Comparison of ENCODE assay signal across 8 mouse cellular contexts in genomic region chr14:25525729-25526128, GRCm38 (mm10).
A peak's percentile ranks its signal among the peaks of the same experiment; 100 is the strongest.
DNase-seq lines count a peak whose midpoint lies in the region; ATAC-seq and TF ChIP-seq lines count a peak whose summit lies in the region.

No protein-coding gene starts in this region.

- H3K27ac ChIP-seq in lung, postnatal 0 days (ENCODE audit: low read length): peak overlapping the region; percentile 73
- no peak overlapping the region for H3K27ac ChIP-seq in thymus, adult 2 months (ENCODE audit: control insufficient read depth, insufficient read depth, low read length)

- TF ChIP-seq POLR2A in thymus, adult 2 months (IDR thresholded peaks at IDR 0.05; ENCODE audit: control insufficient read depth, extremely low read depth, insufficient read depth, low read length, poor library complexity): no peak

- no peak for TF ChIP-seq CTCF in lung, postnatal 0 days (IDR thresholded peaks at IDR 0.05)
- no peak for TF ChIP-seq CTCF in thymus, adult 2 months (IDR thresholded peaks at IDR 0.05; ENCODE audit: borderline replicate concordance, control insufficient read depth, extremely low read depth, insufficient read depth, low read length, poor library complexity)

- ATAC-seq in lung, postnatal 0 days: peak; percentile 79

- no peak overlapping the region for H3K4me2 ChIP-seq in lung, postnatal 0 days (replicated peaks; ENCODE audit: low read depth, low read length)

- H3K36me3 ChIP-seq in lung, postnatal 0 days (ENCODE audit: insufficient read depth, low read length): no peaks in the 10 kb centered on the region
- no peaks in the 10 kb centered on the region for H3K36me3 ChIP-seq in thymus, adult 2 months (ENCODE audit: control insufficient read depth, insufficient read depth, low read length)

- H3K9ac ChIP-seq in lung, postnatal 0 days (replicated peaks; ENCODE audit: low read depth): no peak overlapping the region

- H3K4me3 ChIP-seq in lung, postnatal 0 days (ENCODE audit: low read depth, low read length): no peak overlapping the region
- no peak overlapping the region for H3K4me3 ChIP-seq in thymus, adult 2 months (ENCODE audit: control insufficient read depth, insufficient read depth, low read length)

- WGBS in lung, postnatal 0 days: 57% methylated on average over 8 of the region's 8 CpGs
- WGBS in thymus, adult 2 months: 94% methylated on average over 8 of the region's 8 CpGs

- DNase-seq in kidney, adult 11 months: peak; percentile 80
- DNase-seq in kidney, adult 18-20 months: no peak
- peak; percentile 99 for DNase-seq in heart, adult 11 months
- DNase-seq in kidney, adult 8-10 months: peak; percentile 56 to 73
- DNase-seq in lung, postnatal 0 days (ENCODE audit: low spot score): peak; percentile 72
- DNase-seq in thymus, adult 2 months: no peak
- no peak for DNase-seq in cerebellum, adult 9-11 months
- no peak for DNase-seq in B cell, adult 2 months

- peak; percentile 77 for TF ChIP-seq EP300 in lung, postnatal 0 days (IDR thresholded peaks at IDR 0.05)

- no peaks in the 10 kb centered on the region for H3K9me3 ChIP-seq in lung, postnatal 0 days (ENCODE audit: low read length)

- H3K27me3 ChIP-seq in lung, postnatal 0 days (replicated peaks; ENCODE audit: insufficient read depth, low read length): no peaks in the 10 kb centered on the region
- H3K27me3 ChIP-seq in thymus, adult 2 months (ENCODE audit: control insufficient read depth, insufficient read depth, low read length): no peaks in the 10 kb centered on the region

- peaks cover 12% of the 10 kb centered on the region for H3K4me1 ChIP-seq in lung, postnatal 0 days (ENCODE audit: insufficient read depth, low read depth, low read length)
- H3K4me1 ChIP-seq in thymus, adult 2 months (replicated peaks; ENCODE audit: control insufficient read depth, insufficient read depth, low read length): peaks cover 39% of the 10 kb centered on the region

Comparison
In these comparisons a context has a peak if more than half of its experiments do, and no peak if none do; other contexts are left out.
1. DNase-seq: peak in kidney, adult 11 months (single experiment), heart, adult 11 months (single experiment), kidney, adult 8-10 months (2 of 2) and lung, postnatal 0 days (single experiment); none in kidney, adult 18-20 months (single experiment), thymus, adult 2 months (single experiment), cerebellum, adult 9-11 months (single experiment) and B cell, adult 2 months (0 of 2).